ENCODE assay signal across 26 mouse cellular contexts in genomic region chr8:4366189-4366588, GRCm38 (mm10).
"Had no signal": no experiment of that assay in that cellular context is flagged by ENCODE, and none has a peak within 500 bp of the region (broad histone marks: within the 10 kb centered on the region; RNA-seq: fewer than 3 reads in every experiment).

No protein-coding gene starts in this region.

- H3K4me1 ChIP-seq: embryonic facial prominence, embryonic 10.5 days; embryonic facial prominence, embryonic 12.5 days; embryonic facial prominence, embryonic 13.5 days; embryonic facial prominence, embryonic 15.5 days; forebrain, embryonic 10.5 days; forebrain, embryonic 12.5 days; forebrain, embryonic 13.5 days had no signal

- H3K4me2 ChIP-seq: embryonic facial prominence, embryonic 12.5 days; embryonic facial prominence, embryonic 13.5 days; embryonic facial prominence, embryonic 15.5 days; forebrain, embryonic 12.5 days; forebrain, embryonic 13.5 days; forebrain, embryonic 15.5 days had no signal

- H3K27ac ChIP-seq: embryonic facial prominence, embryonic 10.5 days; embryonic facial prominence, embryonic 12.5 days; embryonic facial prominence, embryonic 13.5 days; embryonic facial prominence, embryonic 15.5 days; forebrain, embryonic 10.5 days; forebrain, embryonic 12.5 days; forebrain, embryonic 13.5 days; forebrain, embryonic 15.5 days; gastrocnemius, adult 2 months; heart, adult 2 months had no signal

- H3K27me3 ChIP-seq: embryonic facial prominence, embryonic 12.5 days; embryonic facial prominence, embryonic 13.5 days; embryonic facial prominence, embryonic 15.5 days; forebrain, embryonic 12.5 days; forebrain, embryonic 13.5 days; forebrain, embryonic 15.5 days had no signal

- ATAC-seq: forebrain, embryonic 13.5 days; forebrain, embryonic 14.5 days; forebrain, embryonic 15.5 days; forebrain, embryonic 16.5 days; forebrain, postnatal 0 days had no signal

- H3K36me3 ChIP-seq: embryonic facial prominence, embryonic 10.5 days; embryonic facial prominence, embryonic 12.5 days; embryonic facial prominence, embryonic 13.5 days; embryonic facial prominence, embryonic 15.5 days; forebrain, embryonic 10.5 days; forebrain, embryonic 12.5 days; forebrain, embryonic 15.5 days had no signal

- H3K9ac ChIP-seq: embryonic facial prominence, embryonic 12.5 days; embryonic facial prominence, embryonic 13.5 days; embryonic facial prominence, embryonic 15.5 days; forebrain, embryonic 12.5 days; forebrain, embryonic 13.5 days; forebrain, embryonic 15.5 days; forebrain, postnatal 0 days had no signal

- H3K9me3 ChIP-seq: embryonic facial prominence, embryonic 10.5 days; embryonic facial prominence, embryonic 13.5 days; embryonic facial prominence, embryonic 15.5 days; forebrain, embryonic 12.5 days; forebrain, embryonic 13.5 days; forebrain, embryonic 15.5 days had no signal

- DNase-seq: cerebellum, adult 9-10 months; cerebellum, adult 9-11 months; cerebellum, postnatal 10 days; cerebellum, postnatal 14 days; cerebellum, postnatal 25 days; cerebellum, postnatal 36 days; embryo, embryonic 11 days; forebrain, postnatal 0 days; gastrocnemius, adult 2 months; gastrocnemius, postnatal 10 days; gastrocnemius, postnatal 14 days; gastrocnemius, postnatal 25 days; gastrocnemius, postnatal 36 days; heart, adult 18-20 months; heart, adult 2 months had no signal

- H3K4me3 ChIP-seq: embryonic facial prominence, embryonic 10.5 days; embryonic facial prominence, embryonic 12.5 days; embryonic facial prominence, embryonic 13.5 days; embryonic facial prominence, embryonic 15.5 days; erythroblast, embryonic 14.5 days; forebrain, embryonic 10.5 days; forebrain, embryonic 12.5 days; forebrain, embryonic 13.5 days; forebrain, embryonic 15.5 days; gastrocnemius, adult 2 months; heart, adult 2 months had no signal
